Mouse (Mus musculus) hindbrain, embryonic 14.5 days (tissue): Measurements from ENCODE around the gene Thy1. TPM values are rescaled to one million over a fixed set of nuclear protein-coding genes. Genes with fewer than 3 reads are reported as not detected.

ENCODE experiments used
- ATAC-seq: fragments of 200-750 bp; cut with Nextera tagmentation; 2 replicates; pipeline ENCODE4 v1.8.0; 2017; ENCODE audit warnings: moderate number of reproducible peaks, mild to moderate bottlenecking, moderate TSS enrichment, moderate library complexity; ENCODE audit not compliant: low FRiP score
- DNase-seq: peaks from one replicate; pipeline ENCODE4 v3.0.0-alpha.2; 2015; ENCODE audit warnings: low spot score
- H3K27ac ChIP-seq: fragments of 300-500 bp; sonication (generic); 2 replicates; pipeline ENCODE4 v1.5.1; 2014; ENCODE audit warnings: mild to moderate bottlenecking, moderate library complexity
- H3K27me3 ChIP-seq: fragments of 300-500 bp; sonication (generic); 2 replicates; pipeline ENCODE4 v1.6.1; 2014; ENCODE audit warnings: mild to moderate bottlenecking, low read length, mixed read lengths; ENCODE audit not compliant: control insufficient read depth, insufficient read depth
- H3K36me3 ChIP-seq: fragments of 300-500 bp; sonication (generic); replicated peaks from 2 replicates; pipeline ENCODE4 v1.6.1; 2014; ENCODE audit not compliant: control insufficient read depth, insufficient read depth
- H3K4me1 ChIP-seq: fragments of 300-500 bp; sonication (generic); replicated peaks from 2 replicates; pipeline ENCODE4 v1.6.1; 2014; ENCODE audit warnings: antibody characterized with exemption, low read length, mixed read lengths; ENCODE audit not compliant: control insufficient read depth, insufficient read depth
- H3K4me2 ChIP-seq: fragments of 300-500 bp; sonication (generic); replicated peaks from 2 replicates; pipeline ENCODE4 v1.6.1; 2014; ENCODE audit warnings: mild to moderate bottlenecking, moderate library complexity
- H3K4me3 ChIP-seq: fragments of 300-500 bp; sonication (generic); replicated peaks from 2 replicates; pipeline ENCODE4 v1.5.1; 2014; ENCODE audit warnings: mild to moderate bottlenecking, low read length
- H3K9ac ChIP-seq: fragments of 300-500 bp; sonication (generic); 2 replicates; pipeline ENCODE4 v1.6.1; 2014
- H3K9me3 ChIP-seq: fragments of 300-500 bp; sonication (generic); 2 replicates; pipeline ENCODE4 v1.6.1; 2016; ENCODE audit warnings: low read length; ENCODE audit not compliant: control insufficient read depth
- WGBS: fragments of 180-500 bp; shearing (Covaris S2); extraction: QIAGEN DNeasy Blood & Tissue Kit; methylation state at CpG from one replicate; pipeline ENCODE4 v1.1.7; 2014; 5-methylcytosine and 5-hydroxymethylcytosine counted together
- polyA plus RNA-seq: library from polyadenylated mRNA; unstranded; fragments of >200 nt; fragmentation: Nextera tagmentation; extraction: Ambion mirVana; gene quantifications from 2 replicates; pipeline ENCODE4 v1.2.1, GENCODE M21; 2014

The Thy1 gene
- polyA plus RNA-seq, 1 experiment from 2014 or later, result 6.2 TPM

DNA sequence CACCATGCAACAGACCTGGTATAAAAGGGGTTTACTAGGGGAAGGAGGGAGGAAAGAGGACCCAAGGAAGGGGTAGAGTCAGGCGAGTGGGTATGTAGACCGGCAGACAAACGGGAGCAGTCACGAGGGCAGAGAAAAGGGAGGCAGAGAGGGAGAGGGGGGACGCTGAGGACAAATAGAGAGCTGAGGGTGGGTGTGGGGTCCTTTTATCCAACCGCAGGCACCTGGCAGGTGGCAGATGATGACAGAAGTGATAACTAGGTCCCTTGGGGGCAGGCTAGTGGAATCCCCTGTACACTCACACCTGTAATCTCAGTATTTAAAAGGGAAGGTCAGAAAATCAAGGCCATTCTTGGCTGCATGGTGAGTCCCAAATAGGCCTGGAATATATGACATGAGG, 31.0 kb upstream of the Thy1 start:
- Histone ChIP-seq H3K4me3 (no peak overlapping the region), H3K27ac (no peak overlapping the region), H3K4me1 (peaks cover 6% of the 10 kb centered on the region; the same call in 1 of the 2 replicates), H3K36me3 (no peaks in the 10 kb centered on the region), H3K4me2 (no peak overlapping the region), H3K9ac (no peak overlapping the region), H3K27me3 (no peaks in the 10 kb centered on the region), H3K9me3 (no peaks in the 10 kb centered on the region)
- DNase-seq (no peak), ATAC-seq (no peak)
- WGBS, result 69% methylated on average over 6 of the region's 6 CpGs

GRCm38 (mm10) chr9:44012761-44013301, 30.4 kb upstream of the Thy1 start:
- Histone ChIP-seq H3K4me2 (no peak overlapping the region), H3K27ac (0 out of 2 replicates have a peak overlapping the region, but pooled peaks have one; percentile 14), H3K27me3 (no peaks in the 10 kb centered on the region), H3K9me3 (no peaks in the 10 kb centered on the region), H3K36me3 (no peaks in the 10 kb centered on the region), H3K4me1 (peaks cover 6% of the 10 kb centered on the region; the same call in 1 of the 2 replicates), H3K9ac (no peak overlapping the region), H3K4me3 (no peak overlapping the region)
- 42% methylated on average over 8 of the region's 8 CpGs for WGBS
- ATAC-seq, result no peak
- no peak for DNase-seq

DNA sequence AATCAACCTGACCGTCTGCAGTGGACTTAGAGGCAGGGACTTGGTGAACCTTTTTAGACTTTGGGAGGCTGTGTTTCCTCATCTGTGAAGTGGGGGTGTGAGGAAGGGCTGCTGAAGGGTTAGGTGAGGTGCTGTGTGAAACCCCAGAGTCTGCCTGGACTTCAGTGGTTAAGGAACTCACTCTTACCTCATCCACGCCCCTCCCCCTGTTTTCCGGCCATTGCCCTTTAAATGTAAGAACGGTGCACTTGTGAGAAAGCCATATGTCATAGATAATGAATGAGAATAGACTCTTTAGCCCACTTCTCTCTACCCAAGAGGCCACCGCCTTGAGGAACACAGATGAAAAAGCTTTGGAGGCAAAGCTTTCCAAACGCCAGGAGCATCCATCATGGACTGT, 29.4 kb upstream of the Thy1 start:
- Histone ChIP-seq H3K27me3 (no peaks in the 10 kb centered on the region), H3K27ac (no peak overlapping the region), H3K9ac (no peak overlapping the region), H3K4me2 (no peak overlapping the region), H3K4me3 (no peak overlapping the region), H3K9me3 (no peaks in the 10 kb centered on the region), H3K4me1 (peaks cover 6% of the 10 kb centered on the region; the same call in 1 of the 2 replicates), H3K36me3 (no peaks in the 10 kb centered on the region)
- no peak for ATAC-seq
- no peak for DNase-seq
- 64% methylated on average over 6 of the region's 6 CpGs for WGBS

GRCm38 (mm10) chr9:44016304-44016703, 26.9 kb upstream of the Thy1 start:
- ATAC-seq (no peak), DNase-seq (no peak)
- WGBS, result 87% methylated on average over 5 of the region's 5 CpGs
- H3K27me3 ChIP-seq, result no peaks in the 10 kb centered on the region
- H3K9ac ChIP-seq, result no peak overlapping the region
- no peak overlapping the region for H3K27ac ChIP-seq
- peaks cover 6% of the 10 kb centered on the region; the same call in 1 of the 2 replicates for H3K4me1 ChIP-seq
- H3K4me3 ChIP-seq, result no peak overlapping the region
- no peaks in the 10 kb centered on the region for H3K36me3 ChIP-seq
- H3K4me2 ChIP-seq, result no peak overlapping the region
- H3K9me3 ChIP-seq, result no peaks in the 10 kb centered on the region

DNA sequence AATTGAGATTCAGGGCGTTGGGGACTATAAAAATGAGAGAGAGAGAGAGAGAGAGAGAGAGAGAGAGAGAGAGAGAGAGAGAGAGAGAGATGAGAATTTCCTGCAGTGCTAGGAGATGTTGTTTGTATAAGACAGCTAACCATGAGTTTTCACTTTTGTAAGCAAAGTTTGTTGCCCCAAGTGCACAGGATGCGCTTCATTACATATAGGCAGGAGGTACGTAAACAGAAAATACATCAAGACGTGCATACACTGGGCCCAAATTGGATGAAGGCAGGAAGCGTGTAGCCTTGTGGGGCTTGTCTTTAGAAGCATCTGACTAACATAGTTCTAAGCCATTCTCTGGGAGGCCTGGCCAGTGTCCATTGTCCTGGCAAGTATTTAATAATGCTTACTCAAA, 25.3 kb upstream of the Thy1 start:
- Histone ChIP-seq H3K36me3 (no peaks in the 10 kb centered on the region), H3K9me3 (no peaks in the 10 kb centered on the region), H3K9ac (no peak overlapping the region), H3K4me3 (no peak overlapping the region), H3K27me3 (no peaks in the 10 kb centered on the region), H3K27ac (no peak overlapping the region), H3K4me2 (no peak overlapping the region), H3K4me1 (peaks cover 4% of the 10 kb centered on the region; the same call in 1 of the 2 replicates)
- WGBS, result 83% methylated on average over 5 of the region's 5 CpGs
- ATAC-seq (no peak), DNase-seq (no peak)

- Histone ChIP-seq H3K9ac (no peak overlapping the region), H3K4me3 (no peak overlapping the region), H3K4me2 (no peak overlapping the region), H3K4me1 (no peaks in the 10 kb centered on the region), H3K27me3 (no peaks in the 10 kb centered on the region), H3K36me3 (no peaks in the 10 kb centered on the region), H3K27ac (no peak overlapping the region), H3K9me3 (no peaks in the 10 kb centered on the region)
- ATAC-seq (no peak), DNase-seq (no peak)
- WGBS, result 84% methylated on average over 7 of the region's 7 CpGs
These were observed 23.2 kb upstream of the Thy1 start for GRCm38 (mm10) chr9:44020001-44020400.

- DNase-seq, result no peak
- Histone ChIP-seq H3K4me3 (no peak overlapping the region), H3K9ac (no peak overlapping the region), H3K36me3 (no peaks in the 10 kb centered on the region), H3K9me3 (no peaks in the 10 kb centered on the region), H3K4me2 (no peak overlapping the region), H3K4me1 (no peaks in the 10 kb centered on the region), H3K27ac (no peak overlapping the region), H3K27me3 (no peaks in the 10 kb centered on the region)
- ATAC-seq, result no peak
- WGBS, result 71% methylated on average over 8 of the region's 8 CpGs
These were observed 20.9 kb upstream of the Thy1 start for GRCm38 (mm10) chr9:44022100-44022847.

- DNase-seq, result no peak
- H3K9me3 ChIP-seq, result no peaks in the 10 kb centered on the region
- H3K4me2 ChIP-seq, result no peak overlapping the region
- 77% methylated on average over 3 of the region's 3 CpGs for WGBS
- no peaks in the 10 kb centered on the region for H3K27me3 ChIP-seq
- no peak overlapping the region for H3K27ac ChIP-seq
- H3K4me1 ChIP-seq, result no peaks in the 10 kb centered on the region
- ATAC-seq, result no peak
- H3K36me3 ChIP-seq, result no peaks in the 10 kb centered on the region
- no peak overlapping the region for H3K9ac ChIP-seq
- no peak overlapping the region for H3K4me3 ChIP-seq
These were observed 19.1 kb upstream of the Thy1 start for GRCm38 (mm10) chr9:44024096-44024495.

- no peaks in the 10 kb centered on the region for H3K9me3 ChIP-seq
- no peaks in the 10 kb centered on the region for H3K36me3 ChIP-seq
- ATAC-seq, result no peak
- H3K9ac ChIP-seq, result no peak overlapping the region
- no peaks in the 10 kb centered on the region for H3K27me3 ChIP-seq
- 64% methylated on average over 5 of the region's 5 CpGs for WGBS
- DNase-seq, result no peak
- H3K4me1 ChIP-seq, result no peaks in the 10 kb centered on the region
- no peak overlapping the region for H3K4me3 ChIP-seq
- no peak overlapping the region for H3K27ac ChIP-seq
- H3K4me2 ChIP-seq, result no peak overlapping the region
These were observed 13.5 kb upstream of the Thy1 start for GRCm38 (mm10) chr9:44029580-44030236.
